Mouse (Mus musculus): Measurements from ENCODE around the gene Ano9.

DNA sequence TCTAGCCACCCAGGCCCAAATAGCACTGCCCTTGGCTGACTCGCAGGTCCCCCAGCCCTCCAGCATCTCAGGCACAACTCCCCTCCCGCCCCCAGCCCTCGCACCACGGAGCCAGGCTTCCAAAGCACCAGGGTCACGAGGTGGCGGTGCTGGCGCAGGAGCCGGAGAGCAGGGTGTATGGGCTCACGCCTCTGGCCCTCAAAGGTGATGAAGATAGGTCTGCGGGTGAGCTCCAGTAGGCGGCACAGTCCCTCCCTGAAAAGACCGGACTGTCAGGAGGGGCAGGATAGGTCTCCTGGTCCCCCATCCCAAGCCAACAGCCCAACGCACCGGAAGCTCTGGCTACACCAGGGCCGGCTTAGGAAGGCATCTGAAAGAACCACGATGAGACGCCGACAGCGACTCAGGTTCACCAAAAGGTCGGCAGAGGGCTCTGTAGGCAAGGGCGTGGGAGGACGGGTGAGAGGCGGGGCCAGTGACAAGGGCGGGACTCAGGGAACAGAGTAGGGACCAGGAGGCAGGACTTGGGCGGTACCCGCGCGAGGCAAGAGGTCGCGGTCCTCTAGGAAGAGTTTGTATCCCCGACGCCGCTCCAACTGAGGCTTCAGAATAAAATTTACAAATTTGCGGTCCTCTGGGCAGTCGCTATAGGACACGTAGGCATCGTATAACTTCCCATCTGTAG lies 25.4 kb downstream of the Ano9 start:
- peak; percentile 66; the same call in 1 of the 2 replicates for TF ChIP-seq CTCF (IDR thresholded peaks at IDR 0.05; ENCODE audit: extremely low read depth, insufficient read length, insufficient replicate concordance, low read depth, low read length)
- TF ChIP-seq POLR2A (IDR thresholded peaks at IDR 0.05; ENCODE audit: low read depth, low read length) = 0 out of 2 replicates have a peak, but pooled peaks have one; percentile 24

Measured in small intestine, adult 2 months (tissue).